Mouse (Mus musculus): Measurements from ENCODE around the gene Oaz3.

- no peak for TF ChIP-seq CTCF (IDR thresholded peaks at IDR 0.05; ENCODE audit: extremely low read depth, insufficient read depth, low read length)
- no peak for TF ChIP-seq POLR2A (IDR thresholded peaks at IDR 0.05; ENCODE audit: extremely low read depth, insufficient read depth, low read length)
These were observed 45.5 kb downstream of the Oaz3 start, which contains the start of gene Lingo4 for GRCm38 (mm10) chr3:94398217-94398616.
